Mouse (Mus musculus): ENCODE data around the gene Lrr1. TPM values are rescaled to one million over a fixed set of nuclear protein-coding genes. Genes with fewer than 3 reads are reported as not detected.

Gene Lrr1
- polyA plus RNA-seq, 1 experiment from 2014 or later: 23.1 TPM

DNA sequence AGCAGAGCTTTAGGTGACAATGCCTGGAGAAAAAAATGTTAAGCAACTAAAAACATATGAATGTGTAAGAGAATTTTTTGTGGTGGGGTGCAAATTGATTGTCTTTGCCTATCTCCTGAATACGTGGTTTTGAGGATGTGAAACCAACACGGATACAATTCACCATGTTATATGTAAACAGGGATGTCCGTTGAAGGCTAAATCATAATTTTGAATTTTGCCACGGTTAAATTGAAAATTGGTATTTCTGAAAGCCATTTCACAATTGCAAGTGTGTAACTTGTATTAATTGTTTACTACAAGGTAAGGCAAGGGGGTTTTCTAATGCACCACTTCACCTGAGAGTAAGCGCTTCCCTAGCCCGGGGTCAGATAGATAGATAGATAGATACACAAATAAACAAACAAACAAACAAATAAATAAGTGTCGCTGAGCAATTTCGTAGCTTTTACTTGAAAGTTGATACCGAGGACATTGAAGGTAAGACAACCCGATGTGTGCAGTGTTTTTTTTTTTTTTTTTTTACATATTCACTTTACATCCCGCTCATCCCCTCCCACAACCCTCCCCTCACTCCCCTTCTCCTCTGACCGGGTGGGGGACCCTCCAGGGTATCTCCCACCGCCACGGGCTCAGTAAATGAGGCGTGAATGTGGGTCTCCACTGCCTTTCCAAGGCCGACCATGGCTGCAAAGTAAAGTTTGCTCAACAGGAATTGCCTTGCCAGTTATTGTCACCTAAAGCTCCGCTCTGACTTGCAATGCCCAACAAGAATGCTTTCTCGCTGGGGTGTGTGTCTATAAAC lies 756 bp upstream of the Lrr1 start:
- peak; percentile 30; the same call in 1 of the 2 replicates for ATAC-seq (ENCODE audit: insufficient number of reproducible peaks, insufficient read depth, low FRiP score, low read depth)
- peak overlapping the region; percentile 81; the same call in 1 of the 2 replicates for H3K27ac ChIP-seq (ENCODE audit: low read length)

DNA sequence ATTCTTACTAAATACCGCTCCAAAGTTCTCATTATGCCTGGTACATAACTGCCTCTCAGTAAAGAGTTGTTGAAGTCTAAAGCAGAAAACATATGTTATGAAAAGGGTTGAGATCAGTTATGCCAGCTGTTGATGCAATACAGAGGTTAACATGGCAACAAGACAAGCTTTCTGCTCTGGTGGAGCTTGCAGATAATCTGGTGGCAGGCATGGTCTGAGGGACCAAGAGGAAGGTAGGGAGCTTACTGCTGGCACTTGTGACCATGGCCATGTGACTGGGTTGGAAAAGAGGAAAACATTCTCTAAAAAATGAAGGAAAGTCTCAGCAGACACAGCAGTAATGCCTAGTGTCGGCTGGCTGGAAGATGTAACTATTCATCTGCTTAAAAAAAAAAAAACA lies 2.7 kb downstream of the Lrr1 start:
- H3K9ac ChIP-seq (replicated peaks; ENCODE audit: low read depth, low read length): no peak overlapping the region
- WGBS: 90% methylated on average over 2 of the region's 2 CpGs
- no peak overlapping the region for H3K27ac ChIP-seq (ENCODE audit: low read length)
- ATAC-seq (ENCODE audit: insufficient number of reproducible peaks, insufficient read depth, low FRiP score, low read depth): no peak
- no peak overlapping the region for H3K4me2 ChIP-seq (replicated peaks; ENCODE audit: low read depth, low read length)
- H3K27me3 ChIP-seq (ENCODE audit: control insufficient read depth, insufficient read depth, low read length): no peaks in the 10 kb centered on the region
- no peak overlapping the region for H3K4me3 ChIP-seq (ENCODE audit: low read depth, low read length)
- no peaks in the 10 kb centered on the region for H3K9me3 ChIP-seq (ENCODE audit: control insufficient read depth, low read depth, low read length)
- H3K4me1 ChIP-seq (ENCODE audit: control insufficient read depth, insufficient read depth, low read length): 0 out of 2 replicates have a peak, but pooled peaks cover 8% of the 10 kb centered on the region
- peaks cover 8% of the 10 kb centered on the region for H3K36me3 ChIP-seq (ENCODE audit: control insufficient read depth, insufficient read depth, low read length)

More for the DNA sequence above, 756 bp upstream of the Lrr1 start:
- Histone ChIP-seq H3K36me3 (ENCODE audit: control insufficient read depth, insufficient read depth, low read length) (no peaks in the 10 kb centered on the region), H3K4me3 (ENCODE audit: low read depth, low read length) (peak overlapping the region; percentile 89), H3K9ac (replicated peaks; ENCODE audit: low read depth, low read length) (peak overlapping the region; percentile 58), H3K9me3 (ENCODE audit: control insufficient read depth, low read depth, low read length) (no peaks in the 10 kb centered on the region), H3K4me2 (replicated peaks; ENCODE audit: low read depth, low read length) (peak overlapping the region; percentile 69), H3K27me3 (ENCODE audit: control insufficient read depth, insufficient read depth, low read length) (no peaks in the 10 kb centered on the region), H3K4me1 (ENCODE audit: control insufficient read depth, insufficient read depth, low read length) (0 out of 2 replicates have a peak, but pooled peaks cover 8% of the 10 kb centered on the region)
- 8% methylated on average over 18 of the region's 18 CpGs for WGBS

DNA sequence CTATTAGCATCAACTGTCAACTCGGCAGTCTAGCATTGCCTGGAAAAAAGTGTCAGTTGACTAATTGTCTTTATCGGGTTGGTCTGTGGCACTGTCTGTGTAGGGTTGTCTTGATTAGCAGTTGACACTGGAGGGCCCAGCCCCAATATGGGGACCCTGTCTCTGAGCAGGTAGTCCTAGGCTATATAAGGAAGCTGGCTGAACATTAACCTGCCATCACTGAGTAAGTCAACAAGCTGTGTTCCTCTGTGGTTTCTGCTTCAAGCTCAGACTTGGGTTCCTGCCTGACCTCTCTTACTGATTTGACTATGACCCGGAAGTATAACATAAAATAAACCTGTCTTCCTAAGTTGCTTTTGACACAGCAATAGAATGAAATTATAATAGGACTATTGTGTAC lies 7.4 kb downstream of the Lrr1 start:
- ATAC-seq (ENCODE audit: insufficient number of reproducible peaks, insufficient read depth, low FRiP score, low read depth): no peak
- Histone ChIP-seq H3K4me3 (ENCODE audit: low read depth, low read length) (no peak overlapping the region), H3K27ac (ENCODE audit: low read length) (no peak overlapping the region), H3K27me3 (ENCODE audit: control insufficient read depth, insufficient read depth, low read length) (no peaks in the 10 kb centered on the region), H3K4me1 (ENCODE audit: control insufficient read depth, insufficient read depth, low read length) (no peaks in the 10 kb centered on the region), H3K9me3 (ENCODE audit: control insufficient read depth, low read depth, low read length) (no peaks in the 10 kb centered on the region), H3K36me3 (ENCODE audit: control insufficient read depth, insufficient read depth, low read length) (peaks cover 11% of the 10 kb centered on the region), H3K4me2 (replicated peaks; ENCODE audit: low read depth, low read length) (no peak overlapping the region), H3K9ac (replicated peaks; ENCODE audit: low read depth, low read length) (no peak overlapping the region)
- 82% methylated on average over 3 of the region's 3 CpGs for WGBS

- 86% methylated on average over 3 of the region's 3 CpGs for WGBS
- Histone ChIP-seq H3K9me3 (ENCODE audit: control insufficient read depth, low read depth, low read length) (no peaks in the 10 kb centered on the region), H3K9ac (replicated peaks; ENCODE audit: low read depth, low read length) (no peak overlapping the region), H3K27ac (ENCODE audit: low read length) (no peak overlapping the region), H3K36me3 (ENCODE audit: control insufficient read depth, insufficient read depth, low read length) (peaks cover 15% of the 10 kb centered on the region), H3K4me3 (ENCODE audit: low read depth, low read length) (no peak overlapping the region), H3K4me1 (ENCODE audit: control insufficient read depth, insufficient read depth, low read length) (no peaks in the 10 kb centered on the region), H3K4me2 (replicated peaks; ENCODE audit: low read depth, low read length) (no peak overlapping the region), H3K27me3 (ENCODE audit: control insufficient read depth, insufficient read depth, low read length) (no peaks in the 10 kb centered on the region)
- no peak for ATAC-seq (ENCODE audit: insufficient number of reproducible peaks, insufficient read depth, low FRiP score, low read depth)
These were observed 8.9 kb downstream of the Lrr1 start for GRCm38 (mm10) chr12:69177526-69177925.

DNA sequence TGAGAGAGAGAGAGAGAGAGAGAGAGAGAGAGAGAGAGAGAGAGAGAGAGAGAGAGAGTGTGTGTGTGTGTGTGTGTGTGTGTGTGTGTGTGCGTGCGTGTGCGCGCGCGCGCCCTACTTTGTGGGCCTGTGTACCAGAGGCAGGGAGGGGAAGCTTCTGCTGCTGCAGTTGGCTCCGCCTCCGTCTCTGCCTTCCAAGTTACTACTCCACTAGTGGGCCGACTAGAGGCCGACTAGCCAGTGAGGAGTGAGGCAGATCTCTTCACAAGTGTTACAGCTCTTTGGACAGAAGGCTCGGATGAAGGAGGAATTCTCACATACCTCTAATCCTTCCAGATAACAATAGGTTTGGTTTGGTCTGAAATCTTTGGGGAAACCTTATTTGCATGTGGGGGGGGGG lies 10.8 kb downstream of the Lrr1 start:
- peaks cover 15% of the 10 kb centered on the region for H3K36me3 ChIP-seq (ENCODE audit: control insufficient read depth, insufficient read depth, low read length)
- no peak overlapping the region for H3K4me2 ChIP-seq (replicated peaks; ENCODE audit: low read depth, low read length)
- H3K27me3 ChIP-seq (ENCODE audit: control insufficient read depth, insufficient read depth, low read length): no peaks in the 10 kb centered on the region
- no peak overlapping the region for H3K4me3 ChIP-seq (ENCODE audit: low read depth, low read length)
- no peaks in the 10 kb centered on the region for H3K4me1 ChIP-seq (ENCODE audit: control insufficient read depth, insufficient read depth, low read length)
- no peak overlapping the region for H3K9ac ChIP-seq (replicated peaks; ENCODE audit: low read depth, low read length)
- H3K9me3 ChIP-seq (ENCODE audit: control insufficient read depth, low read depth, low read length): no peaks in the 10 kb centered on the region
- 62% methylated on average over 12 of the region's 12 CpGs for WGBS
- no peak overlapping the region for H3K27ac ChIP-seq (ENCODE audit: low read length)
- no peak for ATAC-seq (ENCODE audit: insufficient number of reproducible peaks, insufficient read depth, low FRiP score, low read depth)

- Histone ChIP-seq H3K27ac (ENCODE audit: low read length) (no peak overlapping the region), H3K36me3 (ENCODE audit: control insufficient read depth, insufficient read depth, low read length) (peaks cover 7% of the 10 kb centered on the region), H3K4me3 (ENCODE audit: low read depth, low read length) (no peak overlapping the region), H3K4me2 (replicated peaks; ENCODE audit: low read depth, low read length) (no peak overlapping the region), H3K9me3 (ENCODE audit: control insufficient read depth, low read depth, low read length) (no peaks in the 10 kb centered on the region), H3K27me3 (ENCODE audit: control insufficient read depth, insufficient read depth, low read length) (no peaks in the 10 kb centered on the region), H3K4me1 (ENCODE audit: control insufficient read depth, insufficient read depth, low read length) (peaks cover 9% of the 10 kb centered on the region), H3K9ac (replicated peaks; ENCODE audit: low read depth, low read length) (no peak overlapping the region)
- no peak for ATAC-seq (ENCODE audit: insufficient number of reproducible peaks, insufficient read depth, low FRiP score, low read depth)
- 91% methylated on average over 4 of the region's 4 CpGs for WGBS
These were observed 13.2 kb downstream of the Lrr1 start for GRCm38 (mm10) chr12:69181800-69182199.

GRCm38 (mm10) chr12:69183583-69184308 lies 15.1 kb downstream of the Lrr1 start, which contains the start of the genes Rpl36al and Mgat2:
Gene Rpl36al, minus strand, starts transcription at chr12:69184083.
Gene Mgat2, plus strand, starts transcription at chr12:69184157.
- Histone ChIP-seq H3K4me2 (replicated peaks; ENCODE audit: low read depth, low read length) (peak within 1 kb of the TSS; percentile 94), H3K9ac (replicated peaks; ENCODE audit: low read depth, low read length) (peak within 1 kb of the TSS; percentile 84), H3K4me3 (ENCODE audit: low read depth, low read length) (peak within 1 kb of the TSS; percentile 76), H3K27ac (ENCODE audit: low read length) (peak within 1 kb of the TSS; percentile 85; the same call in 1 of the 2 replicates), H3K27me3 (ENCODE audit: control insufficient read depth, insufficient read depth, low read length) (no peaks in the 10 kb centered on the region), H3K9me3 (ENCODE audit: control insufficient read depth, low read depth, low read length) (no peaks in the 10 kb centered on the region), H3K36me3 (ENCODE audit: control insufficient read depth, insufficient read depth, low read length) (peaks cover 12% of the 10 kb centered on the region), H3K4me1 (ENCODE audit: control insufficient read depth, insufficient read depth, low read length) (peaks cover 15% of the 10 kb centered on the region)
- peak; percentile 98 for ATAC-seq (ENCODE audit: insufficient number of reproducible peaks, insufficient read depth, low FRiP score, low read depth)
- WGBS: under 1% methylated on average over 84 of the region's 84 CpGs

Data from stomach, embryonic 14.5 days (tissue).